Mouse (Mus musculus) B cell, adult (primary cell): Measurements from ENCODE around the gene Vmn1r103. TPM values are rescaled to one million over a fixed set of nuclear protein-coding genes. Genes with fewer than 3 reads are reported as not detected.

ENCODE experiments used
- total RNA-seq: library from RNA; stranded (reverse); gene quantifications from 4 replicates; pipeline ENCODE4 v1.2.4, GENCODE M21; 2023; ENCODE audit not compliant: inconsistent age

The Vmn1r103 gene
- not detected in 4 replicates for total RNA-seq

DNA sequence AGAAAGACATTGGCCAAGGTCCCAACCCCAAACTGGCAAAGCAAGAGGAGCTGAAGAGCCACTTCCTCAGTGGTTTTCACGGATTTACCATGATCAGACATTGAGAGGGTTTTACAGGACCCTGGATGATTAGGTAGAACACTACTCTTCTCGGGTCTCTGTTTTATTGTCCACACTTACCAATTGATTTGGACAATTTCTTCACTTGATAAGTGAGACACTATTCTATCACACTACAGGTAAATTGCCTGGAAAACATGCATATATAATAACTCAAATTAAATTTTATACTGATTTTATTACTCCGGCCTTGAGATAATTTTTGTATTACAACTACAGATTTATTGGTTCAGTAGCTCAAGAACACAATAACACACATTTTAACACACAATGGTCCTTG lies at the start of gene Vmn1r103:
Vmn1r103 (minus strand) TSS at position 101 of the 400 bp plus-strand sequence.

DNA sequence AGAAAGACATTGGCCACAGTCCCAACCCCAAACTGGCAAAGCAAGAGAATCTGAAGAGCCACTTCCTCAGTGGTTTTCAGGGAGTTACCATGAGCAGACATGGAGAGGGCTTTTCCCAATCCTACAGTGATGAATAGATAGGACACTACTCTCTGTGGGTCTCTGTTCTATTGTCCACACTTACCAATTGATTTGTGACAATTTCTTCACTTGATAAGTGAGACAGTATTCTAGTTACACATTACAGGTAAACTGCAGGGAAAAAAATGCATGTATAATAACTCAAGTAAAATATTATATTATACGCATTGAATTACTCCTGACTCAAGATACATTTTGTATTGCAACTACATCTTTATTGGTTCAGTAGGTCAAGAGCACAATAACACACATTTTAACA lies 35.3 kb upstream of the Vmn1r103 start, which contains the start of gene Gm5726:
Gm5726 (minus strand) TSS at position 101 of the 400 bp plus-strand sequence.

DNA sequence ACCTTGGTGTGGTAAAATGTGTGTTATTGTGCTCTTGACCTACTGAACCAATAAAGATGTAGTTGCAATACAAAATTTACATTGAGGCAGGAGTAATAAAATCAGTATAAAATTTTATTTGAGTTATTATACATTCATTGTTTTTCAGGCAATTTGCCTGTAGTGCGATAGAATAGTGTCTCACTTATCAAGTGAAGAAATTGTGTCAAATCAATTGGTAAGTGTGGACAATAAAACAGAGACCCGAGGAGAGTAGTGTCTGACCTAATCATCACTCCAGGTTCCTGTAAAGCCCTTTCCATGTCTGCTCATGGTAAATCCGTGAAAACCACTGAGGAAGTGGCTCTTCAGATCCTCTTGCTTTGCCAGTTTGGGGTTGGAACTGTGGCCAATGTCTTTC lies 23.2 kb upstream of the Vmn1r103 start, which contains the start of gene Vmn1r104:
Vmn1r104 (plus strand) TSS at position 301 of the 400 bp plus-strand sequence.

DNA sequence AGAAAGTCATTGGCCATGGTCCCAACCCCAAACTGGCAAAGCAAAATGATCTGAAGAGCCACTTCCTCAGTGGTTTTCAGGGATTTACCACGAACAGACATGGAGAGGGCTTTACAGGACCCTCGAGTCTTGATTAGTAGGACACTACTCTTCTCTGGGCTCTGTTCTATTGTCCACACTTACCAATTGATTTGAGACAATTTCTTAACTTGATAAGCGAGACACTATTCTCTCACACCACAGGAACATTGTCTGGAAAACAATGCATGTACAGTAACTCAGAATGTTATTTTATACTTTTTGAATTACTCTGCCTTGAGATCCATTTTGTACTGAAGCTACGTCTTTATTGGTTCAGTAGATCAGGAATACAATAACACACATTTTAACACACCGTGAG lies 35.5 kb downstream of the Vmn1r103 start, which contains the start of gene Gm10670:
Gm10670 (minus strand) TSS at position 101 of the 400 bp plus-strand sequence.

Other genes starting within 250 kb of the Vmn1r103 start
- not detected in 4 replicates for gene Gm5890, start 247.7 kb downstream of the Vmn1r103 start, total RNA-seq
- gene Gm4133, start 176.5 kb downstream of the Vmn1r103 start, total RNA-seq = not detected in 4 replicates
- not detected in 4 replicates for gene Gm5728, start 135.1 kb downstream of the Vmn1r103 start, total RNA-seq
- gene Vmn1r100, start 92.6 kb downstream of the Vmn1r103 start, total RNA-seq = not detected in 4 replicates
- gene Vmn1r101, start 67.9 kb downstream of the Vmn1r103 start, total RNA-seq = not detected in 4 replicates
- not detected in 4 replicates for gene Gm10670, start 35.6 kb downstream of the Vmn1r103 start, total RNA-seq
- gene Vmn1r104, start 23.3 kb upstream of the Vmn1r103 start, total RNA-seq = not detected in 4 replicates
- gene Gm5726, start 35.2 kb upstream of the Vmn1r103 start, total RNA-seq = not detected in 4 replicates
- not detected in 4 replicates for gene Gm4141, start 65.7 kb upstream of the Vmn1r103 start, total RNA-seq
- not detected in 4 replicates for gene Gm4513, start 88.5 kb upstream of the Vmn1r103 start, total RNA-seq
- not detected in 4 replicates for gene Vmn1r107, start 158.4 kb upstream of the Vmn1r103 start, total RNA-seq
- gene Vmn1r111, start 192.7 kb upstream of the Vmn1r103 start, total RNA-seq = not detected in 4 replicates
- gene Gm10668, start 220.1 kb upstream of the Vmn1r103 start, total RNA-seq = not detected in 4 replicates